12 mouse cellular contexts compared by ENCODE assay signal in genomic region chr11:18883987-18884386, GRCm38 (mm10).
A peak's percentile ranks its signal among the peaks of the same experiment; 100 is the strongest.
DNase-seq lines count a peak whose midpoint lies in the region; ATAC-seq and TF ChIP-seq lines count a peak whose summit lies in the region.
"Had no signal": no experiment of that assay in that cellular context is flagged by ENCODE, and none has a peak within 500 bp of the region (broad histone marks: within the 10 kb centered on the region; RNA-seq: fewer than 3 reads in every experiment).

No protein-coding gene starts in this region.

- no peak overlapping the region for H3K4me2 ChIP-seq in intestine, embryonic 15.5 days (replicated peaks)
- no peak overlapping the region for H3K4me2 ChIP-seq in intestine, embryonic 16.5 days (ENCODE audit: low read depth, low read length)
- H3K4me2 ChIP-seq in hindbrain, embryonic 15.5 days, result no peak overlapping the region
- H3K4me2 ChIP-seq in midbrain, embryonic 16.5 days (ENCODE audit: low read length), result no peak overlapping the region
- H3K4me2 ChIP-seq: heart, embryonic 15.5 days had no signal

- peaks cover 23% of the 10 kb centered on the region for H3K4me1 ChIP-seq in intestine, embryonic 15.5 days (replicated peaks)
- H3K4me1 ChIP-seq in intestine, embryonic 16.5 days (ENCODE audit: control insufficient read depth, insufficient read depth, low read length), result peaks cover 23% of the 10 kb centered on the region
- H3K4me1 ChIP-seq in embryonic facial prominence, embryonic 10.5 days, result peaks cover 76% of the 10 kb centered on the region
- peaks cover 66% of the 10 kb centered on the region for H3K4me1 ChIP-seq in hindbrain, embryonic 15.5 days (replicated peaks)
- H3K4me1 ChIP-seq in midbrain, embryonic 16.5 days (ENCODE audit: control insufficient read depth, insufficient read depth, low read length), result peaks cover 11% of the 10 kb centered on the region
- no peaks in the 10 kb centered on the region; the same call in 1 of the 2 replicates for H3K4me1 ChIP-seq in cerebellum, adult 2 months (ENCODE audit: control insufficient read depth, insufficient read depth, low read length)

- no peak for DNase-seq in embryonic facial prominence, embryonic 10.5 days (ENCODE audit: low spot score)
- DNase-seq in thymus, postnatal 36 days, result no peak
- no peak for DNase-seq in cerebellum, adult 2 months
- DNase-seq: cerebellum, adult 11-12 months; gastrocnemius, postnatal 10 days; right cerebral cortex, postnatal 25 days had no signal

- no peaks in the 10 kb centered on the region for H3K27me3 ChIP-seq in intestine, embryonic 15.5 days (replicated peaks)
- H3K27me3 ChIP-seq in intestine, embryonic 16.5 days (replicated peaks; ENCODE audit: control insufficient read depth, insufficient read depth, low read length), result no peaks in the 10 kb centered on the region
- no peaks in the 10 kb centered on the region; the same call in 1 of the 2 replicates for H3K27me3 ChIP-seq in embryonic facial prominence, embryonic 10.5 days (replicated peaks; ENCODE audit: low read depth, poor library complexity, severe bottlenecking)
- no peaks in the 10 kb centered on the region for H3K27me3 ChIP-seq in hindbrain, embryonic 15.5 days
- H3K27me3 ChIP-seq in midbrain, embryonic 16.5 days (ENCODE audit: control insufficient read depth, insufficient read depth, low read depth, low read length), result no peaks in the 10 kb centered on the region
- no peaks in the 10 kb centered on the region for H3K27me3 ChIP-seq in cerebellum, adult 2 months (ENCODE audit: control insufficient read depth, insufficient read depth, low read length)
- H3K27me3 ChIP-seq: heart, embryonic 15.5 days had no signal

- ATAC-seq in intestine, embryonic 15.5 days, result no peak
- no peak for ATAC-seq in intestine, embryonic 16.5 days
- no peak for ATAC-seq in hindbrain, embryonic 15.5 days (ENCODE audit: low FRiP score, low read depth)
- no peak for ATAC-seq in midbrain, embryonic 16.5 days
- ATAC-seq in megakaryocyte-erythroid progenitor cell, adult 5-6 weeks (replicated peaks; ENCODE audit: low FRiP score, low TSS enrichment, poor library complexity, severe bottlenecking), result no peak

- 43% methylated on average over 3 of the region's 3 CpGs for WGBS in intestine, embryonic 15.5 days
- WGBS in intestine, embryonic 16.5 days, result 42% methylated on average over 3 of the region's 3 CpGs
- 69% methylated on average over 3 of the region's 3 CpGs for WGBS in embryonic facial prominence, embryonic 10.5 days
- WGBS in hindbrain, embryonic 15.5 days, result 39% methylated on average over 3 of the region's 3 CpGs
- 39% methylated on average over 3 of the region's 3 CpGs for WGBS in midbrain, embryonic 16.5 days
- WGBS in cerebellum, adult 2 months, result 55% methylated on average over 3 of the region's 3 CpGs

- no peaks in the 10 kb centered on the region for H3K9me3 ChIP-seq in intestine, embryonic 15.5 days
- H3K9me3 ChIP-seq in intestine, embryonic 16.5 days (ENCODE audit: control insufficient read depth, low read length), result no peaks in the 10 kb centered on the region
- no peaks in the 10 kb centered on the region for H3K9me3 ChIP-seq in embryonic facial prominence, embryonic 10.5 days
- H3K9me3 ChIP-seq in hindbrain, embryonic 15.5 days, result no peaks in the 10 kb centered on the region
- no peaks in the 10 kb centered on the region for H3K9me3 ChIP-seq in midbrain, embryonic 16.5 days (replicated peaks; ENCODE audit: control insufficient read depth, low read length, poor library complexity, severe bottlenecking)
- H3K9me3 ChIP-seq: heart, embryonic 15.5 days had no signal

- H3K9ac ChIP-seq in intestine, embryonic 15.5 days, result no peak overlapping the region
- no peak overlapping the region for H3K9ac ChIP-seq in intestine, embryonic 16.5 days (ENCODE audit: low read depth, low read length)
- H3K9ac ChIP-seq in hindbrain, embryonic 15.5 days, result no peak overlapping the region
- no peak overlapping the region for H3K9ac ChIP-seq in midbrain, embryonic 16.5 days (ENCODE audit: low read depth, low read length)
- H3K9ac ChIP-seq: heart, embryonic 15.5 days had no signal

- TF ChIP-seq CTCF in cerebellum, adult 2 months (IDR thresholded peaks at IDR 0.05; ENCODE audit: borderline replicate concordance, insufficient read depth, low read depth, low read length), result no peak

- no peak overlapping the region for H3K4me3 ChIP-seq in intestine, embryonic 15.5 days (replicated peaks)
- no peak overlapping the region for H3K4me3 ChIP-seq in intestine, embryonic 16.5 days (ENCODE audit: low read length)
- H3K4me3 ChIP-seq in embryonic facial prominence, embryonic 10.5 days, result no peak overlapping the region
- H3K4me3 ChIP-seq in hindbrain, embryonic 15.5 days, result no peak overlapping the region
- no peak overlapping the region for H3K4me3 ChIP-seq in midbrain, embryonic 16.5 days (ENCODE audit: low read depth, low read length)
- no peak overlapping the region for H3K4me3 ChIP-seq in cerebellum, adult 2 months (replicated peaks; ENCODE audit: insufficient read depth, low read depth, low read length)
- H3K4me3 ChIP-seq: heart, embryonic 15.5 days had no signal

- H3K27ac ChIP-seq in intestine, embryonic 15.5 days, result 0 out of 2 replicates have a peak overlapping the region, but pooled peaks have one; percentile 3
- H3K27ac ChIP-seq in intestine, embryonic 16.5 days (ENCODE audit: low read length), result no peak overlapping the region
- peak overlapping the region; percentile 53 for H3K27ac ChIP-seq in embryonic facial prominence, embryonic 10.5 days (replicated peaks)
- peak overlapping the region; percentile 78 for H3K27ac ChIP-seq in hindbrain, embryonic 15.5 days (replicated peaks)
- peak overlapping the region; percentile 42; the same call in 1 of the 2 replicates for H3K27ac ChIP-seq in midbrain, embryonic 16.5 days (ENCODE audit: low read length)
- H3K27ac ChIP-seq in cerebellum, adult 2 months (ENCODE audit: insufficient read depth, low read length), result no peak overlapping the region
- H3K27ac ChIP-seq: heart, embryonic 15.5 days had no signal

- TF ChIP-seq POLR2A in cerebellum, adult 2 months (IDR thresholded peaks at IDR 0.05; ENCODE audit: borderline replicate concordance, insufficient read depth, low read length), result no peak

- no peaks in the 10 kb centered on the region for H3K36me3 ChIP-seq in intestine, embryonic 15.5 days
- no peaks in the 10 kb centered on the region; the same call in 1 of the 2 replicates for H3K36me3 ChIP-seq in intestine, embryonic 16.5 days (ENCODE audit: control insufficient read depth, insufficient read depth, low read length)
- H3K36me3 ChIP-seq in embryonic facial prominence, embryonic 10.5 days (replicated peaks), result 0 out of 2 replicates have a peak, but pooled peaks cover 5% of the 10 kb centered on the region
- H3K36me3 ChIP-seq in hindbrain, embryonic 15.5 days, result no peaks in the 10 kb centered on the region
- no peaks in the 10 kb centered on the region for H3K36me3 ChIP-seq in midbrain, embryonic 16.5 days (ENCODE audit: control insufficient read depth, insufficient read depth, low read length)

Comparison
In these comparisons a context has a peak if more than half of its experiments do, and no peak if none do; other contexts are left out.
1. H3K27ac ChIP-seq: peak in intestine, embryonic 15.5 days (single experiment), embryonic facial prominence, embryonic 10.5 days (single experiment), hindbrain, embryonic 15.5 days (single experiment) and midbrain, embryonic 16.5 days (single experiment); none in intestine, embryonic 16.5 days (single experiment) and cerebellum, adult 2 months (single experiment).